Mouse (Mus musculus) myocyte (in vitro differentiated cells): ENCODE results near the gene Ophn1.

Source experiments
- MAX ChIP-seq: IDR thresholded peaks from one replicate; pipeline ENCODE4 v1.6.1; 2011; ENCODE audit warnings: low read depth, mild to moderate bottlenecking, control low read depth
- POLR2A ChIP-seq: IDR thresholded peaks from one replicate; pipeline ENCODE4 v1.6.1; 2011; ENCODE audit warnings: low read depth, mild to moderate bottlenecking, control low read depth, moderate library complexity; ENCODE audit not compliant: insufficient read length
- POLR2AphosphoS2 ChIP-seq: IDR thresholded peaks from one replicate; pipeline ENCODE4 v1.6.1; 2011; ENCODE audit warnings: low read depth, control low read depth; ENCODE audit not compliant: insufficient read length

- TF ChIP-seq POLR2A: no peak
- no peak for TF ChIP-seq MAX
- TF ChIP-seq POLR2AphosphoS2: no peak
These were observed 30.7 kb downstream of the Ophn1 start for GRCm38 (mm10) chrX:98860167-98860566.
